Mouse (Mus musculus) neural tube, embryonic 11.5 days (tissue): ENCODE results near the gene Olfr1333. TPM values are rescaled to one million over a fixed set of nuclear protein-coding genes. Genes with fewer than 3 reads are reported as not detected.

Source experiments
- polyA plus RNA-seq: library from polyadenylated mRNA; unstranded; fragments of >200 nt; fragmentation: Nextera tagmentation; extraction: Ambion mirVana; gene quantifications from 2 replicates; pipeline ENCODE4 v1.2.1, GENCODE M21; 2014

The Olfr1333 gene
- polyA plus RNA-seq, 1 experiment from 2014 or later: not detected

Other genes with a start within 250 kb of the Olfr1333 start
- 0.47 and 0.48 TPM in 2 replicates for gene Cfap57, start 215.5 kb downstream of the Olfr1333 start, polyA plus RNA-seq
- 165 and 170 TPM in 2 replicates for gene Ebna1bp2, start 215.5 kb downstream of the Olfr1333 start, polyA plus RNA-seq
- not detected in 2 replicates for gene Olfr62, start 177.3 kb downstream of the Olfr1333 start, polyA plus RNA-seq
- not detected in 2 replicates for gene Olfr1342, start 143.5 kb downstream of the Olfr1333 start, polyA plus RNA-seq
- gene Olfr1341, start 132.8 kb downstream of the Olfr1333 start, polyA plus RNA-seq: not detected in 2 replicates
- not detected in 2 replicates for gene Olfr1340, start 116.1 kb downstream of the Olfr1333 start, polyA plus RNA-seq
- gene Olfr1339, start 104.1 kb downstream of the Olfr1333 start, polyA plus RNA-seq: not detected in 2 replicates
- not detected in 2 replicates for gene Olfr1338, start 77.5 kb downstream of the Olfr1333 start, polyA plus RNA-seq
- not detected in 2 replicates for gene Olfr1337, start 53.7 kb downstream of the Olfr1333 start, polyA plus RNA-seq
- not detected in 2 replicates for gene Olfr1335, start 26.3 kb downstream of the Olfr1333 start, polyA plus RNA-seq
- not detected in 2 replicates for gene Olfr1331, start 28.4 kb upstream of the Olfr1333 start, polyA plus RNA-seq
- gene Olfr1330, start 52.3 kb upstream of the Olfr1333 start, polyA plus RNA-seq: not detected in 2 replicates
- not detected in 2 replicates for gene Olfr1329, start 81.2 kb upstream of the Olfr1333 start, polyA plus RNA-seq
- gene Olfr1328, start 102.3 kb upstream of the Olfr1333 start, polyA plus RNA-seq: not detected in 2 replicates
- gene Lao1, start 125.3 kb upstream of the Olfr1333 start, polyA plus RNA-seq: not detected in 2 replicates